Mouse (Mus musculus): Measurements from ENCODE around the gene Tlr7.
A peak's percentile ranks its signal among the peaks of the same experiment; 100 is the strongest.
"Not testable (repeated sequence)": the region's sequence is repeated elsewhere in the genome, so short reads cannot be mapped to it uniquely, and the experiment has no call there.

Tlr7 gene

DNA sequence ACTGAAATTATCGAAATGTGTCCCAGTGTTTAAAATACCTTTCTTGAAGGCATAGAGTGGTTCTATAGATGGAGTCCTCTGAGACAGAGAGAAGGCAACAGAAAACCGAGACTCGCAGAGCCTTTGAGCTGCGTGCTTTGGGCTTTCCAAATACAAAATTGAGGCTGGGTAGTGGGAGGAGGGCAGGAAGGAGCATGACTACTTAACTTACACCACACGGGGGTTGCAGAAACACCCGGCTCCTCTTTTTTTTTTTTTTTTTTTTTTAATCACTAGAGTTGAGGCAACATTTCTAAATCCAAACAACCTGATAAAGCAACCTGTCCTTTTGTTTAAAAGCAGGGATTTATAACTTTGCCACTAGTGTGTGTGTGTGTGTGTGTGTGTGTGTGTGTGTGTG, at the start of gene Tlr7:
TSS of gene Tlr7 (minus strand) at position 160 of the 400 bp plus-strand sequence.
- peak; percentile 36 for DNase-seq (ENCODE audit: low read depth, low spot score)

- DNase-seq (ENCODE audit: low read depth, low spot score) = peak; percentile 10
Observed at GRCm38 (mm10) chrX:167380073-167380472, 49.7 kb upstream of the Tlr7 start.

GRCm38 (mm10) chrX:167361231-167361630, 30.9 kb upstream of the Tlr7 start:
- DNase-seq (ENCODE audit: low read depth, low spot score) = not testable (repeated sequence)

DNA sequence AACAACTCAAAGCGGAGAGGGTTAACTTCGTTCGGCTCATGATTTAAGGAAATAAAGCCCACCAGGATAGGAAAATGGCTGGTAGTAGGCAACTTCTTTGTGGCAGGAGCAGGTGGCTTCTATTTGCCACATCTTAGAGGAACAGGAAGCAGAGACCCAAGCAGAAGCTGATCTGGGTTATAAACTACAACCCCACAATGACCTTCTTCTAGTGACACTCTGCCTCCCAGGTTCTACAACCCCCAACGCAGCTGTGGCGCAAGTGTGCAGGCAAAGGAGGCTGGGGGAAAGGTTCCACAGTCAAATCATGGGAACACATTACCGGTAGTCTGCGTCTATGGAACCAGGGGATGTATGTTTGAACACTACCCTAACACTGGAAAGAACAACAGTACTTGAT, 29.3 kb upstream of the Tlr7 start:
- no peak for DNase-seq (ENCODE audit: low read depth, low spot score)

- peak; percentile 26 for DNase-seq (ENCODE audit: low read depth, low spot score)
Observed at GRCm38 (mm10) chrX:167357415-167357814, 27.1 kb upstream of the Tlr7 start.

DNA sequence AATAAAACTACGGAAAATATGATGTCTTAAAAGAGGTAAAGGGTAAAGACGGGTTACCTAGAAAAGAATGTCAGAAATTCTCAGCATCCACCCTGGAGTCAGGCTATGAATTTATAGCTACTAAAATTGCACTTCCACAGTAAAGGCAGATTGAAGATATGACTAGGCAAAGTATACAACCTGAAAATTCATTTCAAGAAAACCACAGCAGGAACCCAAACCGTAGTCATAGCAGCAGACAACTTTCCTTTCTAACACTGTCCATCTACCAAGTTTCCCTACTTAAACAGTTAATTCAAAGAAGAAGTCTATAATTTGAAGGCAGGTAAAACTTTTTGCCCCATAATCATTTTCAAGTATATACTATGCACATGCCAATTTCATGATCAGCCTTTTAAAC, 25.6 kb upstream of the Tlr7 start:
- DNase-seq (ENCODE audit: low read depth, low spot score) = no peak

- DNase-seq (ENCODE audit: low read depth, low spot score) = no peak
Observed at GRCm38 (mm10) chrX:167353617-167354016, 23.3 kb upstream of the Tlr7 start.

GRCm38 (mm10) chrX:167346440-167346839, 16.1 kb upstream of the Tlr7 start:
- no peak for DNase-seq (ENCODE audit: low read depth, low spot score)

DNA sequence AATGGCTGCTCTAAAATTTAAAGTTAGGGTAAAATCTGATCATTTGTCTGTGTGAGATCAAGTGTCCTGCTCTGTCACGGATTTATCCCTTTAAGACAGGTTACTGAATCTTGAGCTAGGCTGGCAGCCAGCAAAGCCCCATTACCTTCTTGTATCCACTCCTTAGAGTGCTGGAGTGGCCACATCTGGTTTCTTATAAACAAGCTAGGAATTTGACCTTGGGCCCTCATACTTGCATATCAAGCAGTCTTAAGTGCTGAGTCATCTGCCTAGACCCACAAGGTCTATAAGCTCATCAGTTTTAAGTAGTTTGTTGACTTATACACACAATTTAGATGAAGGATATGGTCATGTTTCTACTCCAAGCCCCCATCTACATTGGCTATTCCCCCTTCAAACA, 14.0 kb upstream of the Tlr7 start:
- DNase-seq (ENCODE audit: low read depth, low spot score) = no peak

- no peak for DNase-seq (ENCODE audit: low read depth, low spot score)
Observed at GRCm38 (mm10) chrX:167341811-167342210, 11.5 kb upstream of the Tlr7 start.

DNA sequence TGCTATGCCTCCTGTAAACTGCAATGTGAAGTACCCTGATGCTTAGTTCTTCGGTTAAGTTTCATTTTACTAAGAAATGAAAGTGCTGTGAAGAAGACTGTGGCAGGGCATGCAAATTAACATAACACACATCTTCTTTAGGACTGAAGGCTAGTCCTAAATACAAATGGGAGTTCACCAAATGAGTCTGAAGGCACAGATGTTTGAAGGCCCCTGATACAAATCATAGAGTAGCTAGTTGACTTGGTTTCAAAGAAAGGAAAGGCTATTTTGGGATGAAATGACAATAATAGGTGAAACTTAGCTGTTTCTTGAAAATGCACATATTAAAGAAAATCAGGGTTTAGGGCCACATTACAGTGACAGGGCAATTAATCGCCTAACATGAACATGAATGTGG, 9.8 kb upstream of the Tlr7 start:
- no peak for DNase-seq (ENCODE audit: low read depth, low spot score)

GRCm38 (mm10) chrX:167337990-167338389, 7.6 kb upstream of the Tlr7 start:
- DNase-seq (ENCODE audit: low read depth, low spot score) = no peak

- DNase-seq (ENCODE audit: low read depth, low spot score) = no peak
Observed at GRCm38 (mm10) chrX:167334571-167334970, 4.2 kb upstream of the Tlr7 start.

DNA sequence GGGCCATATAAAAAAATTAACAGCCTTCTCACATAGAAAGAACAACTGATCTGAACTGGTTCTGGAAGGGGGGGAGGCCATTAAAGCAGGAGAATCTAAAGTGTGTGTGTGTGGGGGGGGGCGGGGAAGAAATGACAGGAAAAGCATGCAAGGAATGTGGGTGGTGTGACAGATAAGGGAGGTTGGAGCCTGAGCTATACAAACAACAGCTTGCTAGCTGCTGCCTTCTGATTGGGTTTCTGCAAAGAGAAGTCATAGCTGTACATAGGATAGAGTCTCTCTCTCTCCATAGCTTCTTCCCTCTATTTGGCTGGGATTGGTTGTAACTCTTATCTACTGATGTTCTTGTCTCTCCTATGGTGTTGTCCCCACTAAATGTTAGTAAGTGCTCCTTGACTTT, 2.2 kb upstream of the Tlr7 start:
- no peak for DNase-seq (ENCODE audit: low read depth, low spot score)

DNA sequence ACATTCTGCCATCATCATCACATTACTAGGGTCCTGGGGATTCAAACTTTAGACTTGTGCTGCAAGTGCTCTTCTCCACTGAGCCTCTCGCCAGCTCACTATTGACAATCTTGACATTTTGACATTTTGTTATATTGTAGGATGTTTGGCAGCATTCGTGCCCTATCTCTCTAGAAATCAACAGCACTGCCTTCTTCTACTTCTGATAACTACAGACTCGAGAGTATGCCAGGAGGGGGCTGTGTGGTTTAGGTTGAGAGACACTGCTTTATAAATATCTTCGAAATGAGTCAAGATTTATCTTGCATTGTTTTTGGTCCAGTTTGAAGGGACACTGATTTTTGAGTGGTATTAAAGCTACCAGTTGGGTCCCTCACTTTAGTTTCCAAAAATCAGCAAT, 635 bp upstream of the Tlr7 start:
- DNase-seq (ENCODE audit: low read depth, low spot score) = no peak

DNA sequence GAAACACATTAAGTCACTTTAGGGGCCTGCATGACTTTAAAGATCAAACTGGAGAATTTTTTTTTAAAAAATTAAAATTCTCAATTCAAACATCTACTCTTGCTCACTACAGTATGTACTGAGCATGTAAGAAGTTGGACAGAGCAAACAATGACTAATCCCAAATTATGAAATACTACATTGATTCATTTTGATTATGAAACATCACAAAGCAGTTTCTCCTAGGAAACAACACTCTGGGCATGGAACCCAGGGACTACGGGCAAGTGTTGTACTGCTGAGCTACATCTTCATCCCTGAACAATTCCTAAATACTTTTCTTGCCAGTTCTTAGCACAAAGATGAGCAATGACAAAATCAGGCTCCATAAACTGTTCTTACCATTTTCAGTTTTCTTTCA, 738 bp downstream of the Tlr7 start:
- DNase-seq (ENCODE audit: low read depth, low spot score) = no peak

DNA sequence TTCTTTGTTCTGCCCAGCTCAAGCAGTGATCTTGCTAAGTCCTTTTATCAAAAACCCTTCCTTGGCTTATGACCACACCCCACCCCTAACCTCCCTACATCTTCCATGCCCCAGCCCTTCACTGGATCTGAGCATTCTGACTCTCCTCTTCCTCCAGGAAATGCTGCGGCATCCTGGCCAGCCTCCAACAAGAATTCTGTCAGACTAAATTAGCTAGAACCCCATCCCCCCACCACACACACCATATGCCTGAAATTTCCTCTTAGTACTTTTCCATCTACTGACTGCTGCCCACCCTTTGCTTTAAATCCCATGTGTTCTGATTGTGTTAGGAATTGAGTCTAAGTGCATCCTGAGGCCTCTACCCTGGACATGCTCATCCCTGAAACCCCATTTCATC, 1.3 kb downstream of the Tlr7 start:
- no peak for DNase-seq (ENCODE audit: low read depth, low spot score)

DNA sequence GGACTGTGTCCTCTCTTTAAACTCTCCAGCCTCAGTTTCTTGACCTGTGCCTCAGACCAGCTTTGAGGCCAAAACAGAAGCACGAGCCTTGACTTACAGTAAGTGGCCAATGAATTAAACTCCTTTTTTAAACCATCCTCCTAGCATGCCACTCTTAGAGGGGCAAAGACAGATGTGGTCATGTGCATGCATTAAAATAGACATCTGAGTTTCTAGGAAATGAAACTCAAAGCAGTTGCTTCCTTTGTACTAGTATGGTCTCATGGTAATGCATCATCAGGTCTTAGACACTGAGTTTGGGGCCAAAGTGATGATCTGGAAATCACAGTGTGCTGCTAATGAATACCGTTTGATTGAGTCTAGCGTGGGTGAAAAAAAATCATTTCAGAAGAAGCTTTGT, 1.8 kb downstream of the Tlr7 start:
- no peak for DNase-seq (ENCODE audit: low read depth, low spot score)

DNA sequence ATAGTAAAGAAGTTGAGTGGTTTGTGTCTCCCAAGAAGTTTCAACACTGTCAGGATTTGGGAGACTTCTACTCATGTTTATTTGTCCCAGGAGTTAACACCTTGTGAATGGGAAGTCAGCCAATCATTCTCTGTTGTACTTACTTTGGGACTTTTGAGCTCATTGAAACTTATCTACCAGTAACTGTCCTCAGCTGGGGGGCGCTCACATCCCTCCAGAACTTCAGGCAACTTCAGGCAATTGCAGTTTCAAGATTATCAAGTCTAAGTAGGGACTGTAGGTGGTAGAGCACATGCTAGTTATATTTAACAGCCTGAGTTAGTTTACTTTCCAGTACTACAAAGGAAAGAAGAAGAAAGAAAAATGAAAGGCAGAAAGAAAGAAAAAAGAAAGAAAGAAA, 6.6 kb downstream of the Tlr7 start:
- DNase-seq (ENCODE audit: low read depth, low spot score) = no peak

- DNase-seq (ENCODE audit: low read depth, low spot score) = no peak
Observed at GRCm38 (mm10) chrX:167321233-167321806, 9.0 kb downstream of the Tlr7 start.

- DNase-seq (ENCODE audit: low read depth, low spot score) = no peak
Observed at GRCm38 (mm10) chrX:167318819-167319396, 11.4 kb downstream of the Tlr7 start.

GRCm38 (mm10) chrX:167315766-167316165, 14.6 kb downstream of the Tlr7 start:
- DNase-seq (ENCODE audit: low read depth, low spot score) = no peak

- DNase-seq (ENCODE audit: low read depth, low spot score) = no peak
Observed at GRCm38 (mm10) chrX:167315093-167315726, 15.1 kb downstream of the Tlr7 start.
